Mouse (Mus musculus): ENCODE data around the gene Slc38a6. TPM values are rescaled to one million over a fixed set of nuclear protein-coding genes. Genes with fewer than 3 reads are reported as not detected.

Slc38a6 gene
- 10 to 100 TPM; 13.3 to 15.2 TPM for total RNA-seq (2021)

- intact Hi-C loops (cut with DNase I): loop anchor here (2.0 kb wide), 1 partner anchor 240 kb away; no protein-coding TSS in a partner anchor
- DNase-seq (ENCODE audit: extremely low spot score in 1 of 2, low spot score in 2 of 2): peak; percentile 90 to 96
These were observed at the start of gene Slc38a6, which contains the start of gene Trmt5 for GRCm38 (mm10) chr12:73286287-73287092. Slc38a6 (plus strand) TSS chr12:73286779. Trmt5 (minus strand) TSS chr12:73286710.

GRCm38 (mm10) chr12:73241960-73242359 lies 44.6 kb upstream of the Slc38a6 start:
- peak; percentile 51 to 61 for DNase-seq (ENCODE audit: extremely low spot score in 1 of 2, low spot score in 2 of 2)
- intact Hi-C loops (cut with DNase I): no loop called here

GRCm38 (mm10) chr12:73245687-73246086 lies 40.9 kb upstream of the Slc38a6 start:
- no peak for DNase-seq (ENCODE audit: extremely low spot score in 1 of 2, low spot score in 2 of 2)
- intact Hi-C loops (cut with DNase I): no loop called here

GRCm38 (mm10) chr12:73255006-73255405 lies 31.6 kb upstream of the Slc38a6 start:
- no peak for DNase-seq (ENCODE audit: extremely low spot score in 1 of 2, low spot score in 2 of 2)
- intact Hi-C loops (cut with DNase I): no loop called here

GRCm38 (mm10) chr12:73259269-73259668 lies 27.3 kb upstream of the Slc38a6 start:
- intact Hi-C loops (cut with DNase I): no loop called here
- no peak for DNase-seq (ENCODE audit: extremely low spot score in 1 of 2, low spot score in 2 of 2)

- intact Hi-C loops (cut with DNase I): no loop called here
- DNase-seq (ENCODE audit: extremely low spot score in 1 of 2, low spot score in 2 of 2): no peak
These were observed 26.2 kb upstream of the Slc38a6 start for GRCm38 (mm10) chr12:73260339-73260738.

GRCm38 (mm10) chr12:73265381-73265978 lies 21.1 kb upstream of the Slc38a6 start:
- DNase-seq (ENCODE audit: extremely low spot score in 1 of 2, low spot score in 2 of 2): no peak
- intact Hi-C loops (cut with DNase I): no loop called here

- no peak for DNase-seq (ENCODE audit: extremely low spot score in 1 of 2, low spot score in 2 of 2)
- intact Hi-C loops (cut with DNase I): no loop called here
These were observed 20.0 kb upstream of the Slc38a6 start for GRCm38 (mm10) chr12:73266597-73266996.

- intact Hi-C loops (cut with DNase I): no loop called here
- no peak for DNase-seq (ENCODE audit: extremely low spot score in 1 of 2, low spot score in 2 of 2)
These were observed 18.1 kb upstream of the Slc38a6 start for GRCm38 (mm10) chr12:73268497-73268896.

- DNase-seq (ENCODE audit: extremely low spot score in 1 of 2, low spot score in 2 of 2): no peak
- intact Hi-C loops (cut with DNase I): no loop called here
These were observed 17.0 kb upstream of the Slc38a6 start for GRCm38 (mm10) chr12:73269531-73269930.

GRCm38 (mm10) chr12:73269933-73270332 lies 16.6 kb upstream of the Slc38a6 start:
- intact Hi-C loops (cut with DNase I): no loop called here
- no peak for DNase-seq (ENCODE audit: extremely low spot score in 1 of 2, low spot score in 2 of 2)

GRCm38 (mm10) chr12:73274921-73275320 lies 11.7 kb upstream of the Slc38a6 start:
- no peak for DNase-seq (ENCODE audit: extremely low spot score in 1 of 2, low spot score in 2 of 2)
- intact Hi-C loops (cut with DNase I): no loop called here

GRCm38 (mm10) chr12:73287609-73288008 lies 1.0 kb downstream of the Slc38a6 start:
- peak in 1 of 2 experiments; percentile 45 for DNase-seq (ENCODE audit: extremely low spot score in 1 of 2, low spot score in 2 of 2)
- intact Hi-C loops (cut with DNase I): loop anchor here (2.0 kb wide), 1 partner anchor 241 kb away; no protein-coding TSS in a partner anchor

GRCm38 (mm10) chr12:73288626-73289025 lies 2.0 kb downstream of the Slc38a6 start:
- DNase-seq (ENCODE audit: extremely low spot score in 1 of 2, low spot score in 2 of 2): no peak
- intact Hi-C loops (cut with DNase I): no loop called here

GRCm38 (mm10) chr12:73294884-73295283 lies 8.3 kb downstream of the Slc38a6 start:
- intact Hi-C loops (cut with DNase I): no loop called here
- DNase-seq (ENCODE audit: extremely low spot score in 1 of 2, low spot score in 2 of 2): no peak

- no peak for DNase-seq (ENCODE audit: extremely low spot score in 1 of 2, low spot score in 2 of 2)
These were observed 9.0 kb downstream of the Slc38a6 start for GRCm38 (mm10) chr12:73295505-73296140.

GRCm38 (mm10) chr12:73298621-73299020 lies 12.0 kb downstream of the Slc38a6 start:
- intact Hi-C loops (cut with DNase I): no loop called here
- DNase-seq (ENCODE audit: extremely low spot score in 1 of 2, low spot score in 2 of 2): no peak

More at GRCm38 (mm10) chr12:73295505-73296140, 9.0 kb downstream of the Slc38a6 start:
- intact Hi-C loops (cut with DNase I): no loop called here

GRCm38 (mm10) chr12:73300531-73300930 lies 14.0 kb downstream of the Slc38a6 start:
- no peak for DNase-seq (ENCODE audit: extremely low spot score in 1 of 2, low spot score in 2 of 2)
- intact Hi-C loops (cut with DNase I): no loop called here

GRCm38 (mm10) chr12:73304636-73305035 lies 18.1 kb downstream of the Slc38a6 start:
- DNase-seq (ENCODE audit: extremely low spot score in 1 of 2, low spot score in 2 of 2): no peak
- intact Hi-C loops (cut with DNase I): no loop called here

GRCm38 (mm10) chr12:73307750-73308149 lies 21.2 kb downstream of the Slc38a6 start:
- intact Hi-C loops (cut with DNase I): no loop called here
- no peak for DNase-seq (ENCODE audit: extremely low spot score in 1 of 2, low spot score in 2 of 2)

All from left cerebral cortex, postnatal 10 days (tissue).